Mouse (Mus musculus): ENCODE measurements at regions not wholly inside any gene's neighbourhood (a gene's known extent, or its start where the extent isn't known, plus 50 kb on each side); places are given as distances from the start of the nearest gene placed in this dataset.

- no peak overlapping the region for H3K4me3 ChIP-seq (replicated peaks; ENCODE audit: low read length)
- H3K36me3 ChIP-seq (ENCODE audit: insufficient read depth, low read length) = no peaks in the 10 kb centered on the region
- no peaks in the 10 kb centered on the region for H3K27me3 ChIP-seq (ENCODE audit: insufficient read depth, low read length)
- no peaks in the 10 kb centered on the region for H3K4me1 ChIP-seq (replicated peaks; ENCODE audit: low read depth, low read length)
- TF ChIP-seq CTCF (conservative IDR thresholded peaks at IDR 0.05; ENCODE audit: low read length) = no peak
- no peak for TF ChIP-seq POU5F1 (IDR thresholded peaks at IDR 0.05; ENCODE audit: borderline replicate concordance, low read length)
- no peak for TF ChIP-seq NANOG (IDR thresholded peaks at IDR 0.05; ENCODE audit: borderline replicate concordance, low read length)
- H3K9me3 ChIP-seq (ENCODE audit: low read length) = no peaks in the 10 kb centered on the region
Measured at GRCm38 (mm10) chr7:40577365-40577764, 320.8 kb upstream of the Vstm2b start.

- no peaks in the 10 kb centered on the region for H3K4me1 ChIP-seq (replicated peaks; ENCODE audit: low read depth, low read length)
- TF ChIP-seq POU5F1 (IDR thresholded peaks at IDR 0.05; ENCODE audit: borderline replicate concordance, low read length) (no peak), NANOG (IDR thresholded peaks at IDR 0.05; ENCODE audit: borderline replicate concordance, low read length) (no peak), CTCF (conservative IDR thresholded peaks at IDR 0.05; ENCODE audit: low read length) (no peak)
- no peaks in the 10 kb centered on the region for H3K27me3 ChIP-seq (ENCODE audit: insufficient read depth, low read length)
- H3K36me3 ChIP-seq (ENCODE audit: insufficient read depth, low read length) = no peaks in the 10 kb centered on the region
- no peaks in the 10 kb centered on the region for H3K9me3 ChIP-seq (ENCODE audit: low read length)
- H3K4me3 ChIP-seq (replicated peaks; ENCODE audit: low read length) = no peak overlapping the region
Measured at GRCm38 (mm10) chr7:40620761-40621160, 277.4 kb upstream of the Vstm2b start.

DNA sequence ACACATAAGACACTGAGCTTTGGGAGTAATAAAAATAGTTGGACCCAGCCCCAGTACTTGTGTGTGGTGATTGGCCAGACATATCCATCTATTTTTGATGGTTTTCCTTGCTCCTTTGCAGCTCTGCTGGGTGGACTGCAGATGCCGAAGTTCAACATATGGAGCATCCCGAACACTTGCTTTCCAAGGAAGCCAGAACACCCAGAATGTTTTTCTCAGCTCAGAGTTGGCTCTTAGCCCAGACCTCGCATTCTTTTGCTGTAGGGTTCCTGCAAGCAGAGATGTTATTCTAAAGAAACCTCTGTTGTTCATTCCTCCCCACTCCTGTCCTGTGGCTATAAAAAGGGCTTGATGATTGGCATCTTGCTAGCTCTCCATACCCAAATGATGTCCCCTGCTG, 275.3 kb upstream of the Vstm2b start:
- no peaks in the 10 kb centered on the region for H3K9me3 ChIP-seq (ENCODE audit: low read length)
- no peak overlapping the region for H3K4me3 ChIP-seq (replicated peaks; ENCODE audit: low read length)
- TF ChIP-seq CTCF (conservative IDR thresholded peaks at IDR 0.05; ENCODE audit: low read length) = no peak
- no peak for TF ChIP-seq POU5F1 (IDR thresholded peaks at IDR 0.05; ENCODE audit: borderline replicate concordance, low read length)
- no peak for TF ChIP-seq NANOG (IDR thresholded peaks at IDR 0.05; ENCODE audit: borderline replicate concordance, low read length)
- no peaks in the 10 kb centered on the region for H3K27me3 ChIP-seq (ENCODE audit: insufficient read depth, low read length)
- no peaks in the 10 kb centered on the region for H3K4me1 ChIP-seq (replicated peaks; ENCODE audit: low read depth, low read length)
- H3K36me3 ChIP-seq (ENCODE audit: insufficient read depth, low read length) = no peaks in the 10 kb centered on the region

DNA sequence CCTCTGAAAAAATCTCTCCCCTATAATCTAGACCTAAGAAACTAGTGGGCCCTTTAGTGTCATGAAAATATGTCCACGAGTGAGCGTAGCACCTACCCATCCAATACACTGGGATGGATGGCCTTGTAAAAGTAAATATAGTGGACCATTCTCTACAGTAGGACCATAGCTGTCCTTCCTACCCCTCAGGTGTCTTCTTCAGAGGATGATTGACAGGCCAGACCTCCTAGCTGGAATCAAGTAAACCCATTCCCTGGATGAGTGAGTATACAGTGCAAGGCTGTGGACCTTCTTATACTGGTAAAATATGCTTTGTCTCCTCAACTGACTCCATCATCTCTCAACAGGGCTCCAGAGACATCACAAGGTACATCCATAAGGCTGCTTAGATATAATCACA, 274.8 kb upstream of the Vstm2b start:
- Histone ChIP-seq H3K4me1 (replicated peaks; ENCODE audit: low read depth, low read length) (no peaks in the 10 kb centered on the region), H3K27me3 (ENCODE audit: insufficient read depth, low read length) (no peaks in the 10 kb centered on the region), H3K9me3 (ENCODE audit: low read length) (no peaks in the 10 kb centered on the region), H3K36me3 (ENCODE audit: insufficient read depth, low read length) (no peaks in the 10 kb centered on the region), H3K4me3 (replicated peaks; ENCODE audit: low read length) (no peak overlapping the region)
- TF ChIP-seq CTCF (conservative IDR thresholded peaks at IDR 0.05; ENCODE audit: low read length) = no peak

DNA sequence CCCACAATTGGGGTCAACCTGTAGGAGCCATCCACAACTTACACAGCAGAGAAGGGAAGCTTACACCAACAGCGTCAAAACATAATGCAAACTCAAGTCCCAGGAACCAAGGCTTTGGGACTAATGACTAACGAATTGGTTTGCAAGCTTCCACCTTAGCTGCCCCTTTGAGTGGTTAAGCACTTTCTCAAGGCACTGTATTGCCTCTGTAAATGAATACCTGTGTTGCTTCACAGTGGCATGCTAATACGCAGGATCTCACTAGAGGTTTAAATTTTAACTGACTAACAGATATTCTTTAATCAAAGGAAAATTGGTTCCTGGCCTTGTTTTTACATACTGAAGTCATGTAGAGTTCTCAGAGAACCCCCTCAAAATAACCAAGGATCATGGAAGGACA, 261.8 kb upstream of the Vstm2b start:
- TF ChIP-seq POU5F1 (IDR thresholded peaks at IDR 0.05; ENCODE audit: borderline replicate concordance, low read length) = no peak
- Histone ChIP-seq H3K4me3 (replicated peaks; ENCODE audit: low read length) (no peak overlapping the region), H3K9me3 (ENCODE audit: low read length) (no peaks in the 10 kb centered on the region), H3K36me3 (ENCODE audit: insufficient read depth, low read length) (no peaks in the 10 kb centered on the region), H3K27me3 (ENCODE audit: insufficient read depth, low read length) (no peaks in the 10 kb centered on the region), H3K4me1 (replicated peaks; ENCODE audit: low read depth, low read length) (no peaks in the 10 kb centered on the region)

GRCm38 (mm10) chr7:40654982-40655381, 243.1 kb upstream of the Vstm2b start:
- no peak overlapping the region for H3K4me3 ChIP-seq (replicated peaks; ENCODE audit: low read length)
- H3K36me3 ChIP-seq (ENCODE audit: insufficient read depth, low read length) = no peaks in the 10 kb centered on the region
- no peaks in the 10 kb centered on the region; the same call in 1 of the 2 replicates for H3K4me1 ChIP-seq (replicated peaks; ENCODE audit: low read depth, low read length)
- no peak for TF ChIP-seq CTCF (conservative IDR thresholded peaks at IDR 0.05; ENCODE audit: low read length)
- TF ChIP-seq NANOG (IDR thresholded peaks at IDR 0.05; ENCODE audit: borderline replicate concordance, low read length) = no peak
- no peak for TF ChIP-seq POU5F1 (IDR thresholded peaks at IDR 0.05; ENCODE audit: borderline replicate concordance, low read length)
- no peaks in the 10 kb centered on the region for H3K27me3 ChIP-seq (ENCODE audit: insufficient read depth, low read length)
- H3K9me3 ChIP-seq (ENCODE audit: low read length) = no peaks in the 10 kb centered on the region

GRCm38 (mm10) chr7:40655391-40655790, 242.7 kb upstream of the Vstm2b start:
- Histone ChIP-seq H3K27me3 (ENCODE audit: insufficient read depth, low read length) (no peaks in the 10 kb centered on the region), H3K4me1 (replicated peaks; ENCODE audit: low read depth, low read length) (no peaks in the 10 kb centered on the region; the same call in 1 of the 2 replicates), H3K36me3 (ENCODE audit: insufficient read depth, low read length) (no peaks in the 10 kb centered on the region), H3K9me3 (ENCODE audit: low read length) (no peaks in the 10 kb centered on the region), H3K4me3 (replicated peaks; ENCODE audit: low read length) (no peak overlapping the region)
- TF ChIP-seq NANOG (IDR thresholded peaks at IDR 0.05; ENCODE audit: borderline replicate concordance, low read length) = no peak
- TF ChIP-seq POU5F1 (IDR thresholded peaks at IDR 0.05; ENCODE audit: borderline replicate concordance, low read length) = no peak
- TF ChIP-seq CTCF (conservative IDR thresholded peaks at IDR 0.05; ENCODE audit: low read length) = no peak

DNA sequence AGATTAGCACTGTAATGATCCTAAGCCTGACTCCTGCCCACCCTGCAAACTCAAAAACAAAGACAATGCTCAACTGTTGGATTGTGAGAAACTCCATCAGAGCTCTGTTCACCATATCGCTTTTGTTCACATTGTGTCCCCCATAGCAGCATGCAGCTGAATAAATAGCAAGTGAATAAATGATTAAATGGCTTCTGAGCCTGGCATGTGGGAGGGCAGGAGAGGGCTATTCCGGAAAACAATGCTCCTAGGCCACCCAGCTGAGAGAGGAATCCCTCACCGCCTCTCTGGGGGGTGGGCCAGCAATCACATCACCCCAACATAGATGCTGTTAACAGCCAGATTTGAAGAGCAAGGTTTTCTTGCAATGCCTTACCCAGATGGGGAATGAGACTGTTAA, 238.5 kb upstream of the Vstm2b start:
- no peak for TF ChIP-seq CTCF (conservative IDR thresholded peaks at IDR 0.05; ENCODE audit: low read length)
- TF ChIP-seq NANOG (IDR thresholded peaks at IDR 0.05; ENCODE audit: borderline replicate concordance, low read length) = no peak
- no peak for TF ChIP-seq POU5F1 (IDR thresholded peaks at IDR 0.05; ENCODE audit: borderline replicate concordance, low read length)
- H3K36me3 ChIP-seq (ENCODE audit: insufficient read depth, low read length) = no peaks in the 10 kb centered on the region
- no peaks in the 10 kb centered on the region; the same call in 1 of the 2 replicates for H3K4me1 ChIP-seq (replicated peaks; ENCODE audit: low read depth, low read length)

DNA sequence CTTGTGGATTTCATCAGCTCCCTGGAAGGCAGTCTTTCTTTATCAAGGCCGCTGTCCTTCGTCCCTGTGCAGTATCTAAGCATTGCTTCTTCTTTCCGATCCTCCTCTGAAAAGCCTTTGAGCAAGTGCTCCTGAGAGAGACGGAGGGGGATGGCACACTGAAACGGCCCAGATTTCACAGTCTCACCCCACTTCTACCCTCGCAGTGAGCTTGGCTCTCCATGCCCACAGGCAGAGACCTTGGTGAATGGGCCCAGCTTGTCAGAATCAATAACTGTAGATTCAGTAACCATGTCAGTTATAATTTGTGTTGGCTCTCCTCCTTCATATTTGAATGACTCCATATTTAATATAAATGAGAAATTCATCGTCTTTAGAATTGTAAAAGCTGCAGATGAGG, 234.3 kb upstream of the Vstm2b start:
- TF ChIP-seq CTCF (conservative IDR thresholded peaks at IDR 0.05; ENCODE audit: low read length) (no peak), NANOG (IDR thresholded peaks at IDR 0.05; ENCODE audit: borderline replicate concordance, low read length) (no peak), POU5F1 (IDR thresholded peaks at IDR 0.05; ENCODE audit: borderline replicate concordance, low read length) (no peak)
- Histone ChIP-seq H3K9me3 (ENCODE audit: low read length) (no peaks in the 10 kb centered on the region), H3K27me3 (ENCODE audit: insufficient read depth, low read length) (no peaks in the 10 kb centered on the region), H3K4me1 (replicated peaks; ENCODE audit: low read depth, low read length) (no peaks in the 10 kb centered on the region; the same call in 1 of the 2 replicates), H3K36me3 (ENCODE audit: insufficient read depth, low read length) (no peaks in the 10 kb centered on the region), H3K4me3 (replicated peaks; ENCODE audit: low read length) (no peak overlapping the region)

More for the DNA sequence above, 238.5 kb upstream of the Vstm2b start:
- H3K27me3 ChIP-seq (ENCODE audit: insufficient read depth, low read length) = no peaks in the 10 kb centered on the region
- no peak overlapping the region for H3K4me3 ChIP-seq (replicated peaks; ENCODE audit: low read length)
- H3K9me3 ChIP-seq (ENCODE audit: low read length) = no peaks in the 10 kb centered on the region

Measured in E14TG2a.4 (cell line).